Mouse (Mus musculus): ENCODE data around the gene Mthfd1. TPM values are rescaled to one million over a fixed set of nuclear protein-coding genes. Genes with fewer than 3 reads are reported as not detected.

The Mthfd1 gene
- total RNA-seq, 2 experiments from 2014 or later: 35.8 to 36.6 TPM

DNA sequence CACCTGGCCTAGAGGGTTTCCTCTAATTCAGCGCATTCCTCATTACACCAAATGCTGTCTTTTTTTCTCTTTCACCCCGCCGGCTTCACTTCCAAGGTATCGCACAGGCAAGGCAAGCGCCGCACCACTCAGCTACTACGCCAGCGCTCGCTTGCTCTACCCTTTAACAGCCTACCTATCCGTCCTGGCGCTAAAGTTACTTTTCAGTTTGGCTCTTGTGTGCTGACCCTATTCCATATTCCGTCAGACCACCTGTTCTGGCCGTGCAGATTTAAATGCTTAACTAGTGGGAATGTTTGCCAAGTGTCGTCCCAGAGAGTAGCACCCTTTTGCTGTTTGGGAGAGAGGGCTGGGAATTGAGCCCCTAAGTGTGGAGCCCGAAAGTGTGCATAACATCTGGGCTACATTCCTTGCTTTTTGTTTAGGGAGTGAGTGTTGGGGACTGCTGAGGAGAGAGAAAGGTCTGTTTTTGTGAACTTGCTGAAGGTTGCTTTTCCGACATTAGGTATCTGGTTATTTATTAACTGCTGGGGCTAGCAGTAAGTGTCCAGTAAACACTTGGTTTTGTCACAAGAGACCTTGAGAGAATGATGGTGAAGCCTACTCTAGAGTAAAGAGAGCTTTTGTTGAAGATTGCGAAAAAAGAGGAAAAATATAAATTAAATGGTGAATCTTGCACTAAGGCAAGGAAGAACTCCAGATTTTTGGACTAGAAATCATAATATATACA is 1.2 kb downstream of the Mthfd1 start:
- intact Hi-C loops (cut with DNase I): no loop called here
- no peak for DNase-seq (ENCODE audit: low spot score in 2 of 2)

GRCm38 (mm10) chr12:76260673-76261072 is 5.6 kb downstream of the Mthfd1 start:
- DNase-seq (ENCODE audit: low spot score in 2 of 2): no peak
- intact Hi-C loops (cut with DNase I): loop anchor here (10.0 kb wide), 1 partner anchor 214 kb away; no protein-coding TSS in a partner anchor

- intact Hi-C loops (cut with DNase I): loop anchor here (10.0 kb wide), 1 partner anchor 213 kb away; no protein-coding TSS in a partner anchor
- no peak for DNase-seq (ENCODE audit: low spot score in 2 of 2)
These were observed 6.5 kb downstream of the Mthfd1 start for GRCm38 (mm10) chr12:76261556-76261955.

DNA sequence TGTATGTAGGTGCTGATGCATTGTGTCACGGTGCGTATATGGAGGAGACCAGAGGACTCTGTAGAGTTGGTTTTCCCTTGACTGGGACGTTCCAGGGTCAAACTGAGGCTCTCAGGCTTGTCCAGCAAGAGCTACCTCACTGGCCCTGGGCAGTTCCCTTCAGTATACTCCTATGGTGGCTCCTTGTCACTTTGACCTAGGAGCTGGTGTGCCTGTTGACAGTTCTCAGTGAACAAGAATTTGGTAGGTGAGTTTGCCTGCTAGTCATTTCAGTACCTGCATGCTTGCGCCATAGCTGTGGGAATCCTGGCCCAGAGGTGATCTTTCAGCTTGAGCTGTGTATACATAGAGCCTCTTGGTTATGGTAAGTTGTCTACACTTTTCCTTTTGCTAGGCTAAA is 7.8 kb downstream of the Mthfd1 start:
- intact Hi-C loops (cut with DNase I): loop anchor here (10.0 kb wide), 1 partner anchor 212 kb away; no protein-coding TSS in a partner anchor
- DNase-seq (ENCODE audit: low spot score in 2 of 2): no peak

DNA sequence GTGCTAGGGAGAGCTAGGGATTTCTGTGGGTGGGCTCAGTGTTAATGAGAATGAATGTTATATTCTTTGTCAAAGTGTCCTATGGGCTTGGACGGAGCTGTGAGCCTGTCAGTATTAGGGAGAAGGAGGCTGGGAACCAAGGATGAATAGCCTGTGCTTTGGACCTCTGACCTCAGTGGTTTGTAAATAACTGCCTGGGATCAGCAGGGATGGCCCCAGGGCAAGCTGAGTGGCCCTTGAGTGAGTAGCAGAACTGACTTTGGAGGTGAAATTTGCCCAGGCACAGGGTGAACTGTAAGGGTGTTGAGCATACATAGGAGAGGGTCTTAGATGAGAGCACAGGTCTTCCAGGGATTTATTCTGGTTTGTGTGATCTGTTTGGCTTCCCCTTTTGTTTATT is 8.8 kb downstream of the Mthfd1 start:
- intact Hi-C loops (cut with DNase I): loop anchor here (10.0 kb wide), 1 partner anchor 211 kb away; no protein-coding TSS in a partner anchor
- DNase-seq (ENCODE audit: low spot score in 2 of 2): no peak

- intact Hi-C loops (cut with DNase I): loop anchor here (10.0 kb wide), 1 partner anchor 210 kb away; no protein-coding TSS in a partner anchor
- peak in 1 of 2 experiments; percentile 54 for DNase-seq (ENCODE audit: low spot score in 2 of 2)
These were observed 9.3 kb downstream of the Mthfd1 start for GRCm38 (mm10) chr12:76264325-76264965.

DNA sequence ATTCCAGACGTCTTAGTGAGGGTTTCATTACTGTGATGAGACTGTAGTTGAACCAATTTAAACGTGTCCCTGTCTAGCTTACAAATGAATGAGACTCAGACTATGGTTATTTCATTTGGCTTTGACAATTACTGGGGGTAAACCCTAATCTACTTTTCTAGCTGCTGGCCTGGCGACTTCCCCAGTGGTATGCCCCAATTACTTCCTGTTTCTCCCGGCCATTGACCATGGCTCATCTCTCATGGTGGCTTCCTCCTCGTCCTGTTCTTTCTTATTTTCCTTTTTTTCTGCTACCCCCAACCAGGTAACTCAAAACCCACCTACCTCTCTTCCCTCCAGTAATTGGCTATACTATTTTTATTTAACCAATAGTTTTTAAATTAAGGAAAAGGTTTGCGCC is 9.9 kb downstream of the Mthfd1 start:
- DNase-seq (ENCODE audit: low spot score in 2 of 2): no peak
- intact Hi-C loops (cut with DNase I): loop anchor here (10.0 kb wide), 1 partner anchor 210 kb away; no protein-coding TSS in a partner anchor

GRCm38 (mm10) chr12:76266875-76267274 is 11.8 kb downstream of the Mthfd1 start:
- intact Hi-C loops (cut with DNase I): loop anchor here (2.0 to 10.0 kb wide), 2 partner anchors 74 to 208 kb away; no protein-coding TSS in a partner anchor

DNA sequence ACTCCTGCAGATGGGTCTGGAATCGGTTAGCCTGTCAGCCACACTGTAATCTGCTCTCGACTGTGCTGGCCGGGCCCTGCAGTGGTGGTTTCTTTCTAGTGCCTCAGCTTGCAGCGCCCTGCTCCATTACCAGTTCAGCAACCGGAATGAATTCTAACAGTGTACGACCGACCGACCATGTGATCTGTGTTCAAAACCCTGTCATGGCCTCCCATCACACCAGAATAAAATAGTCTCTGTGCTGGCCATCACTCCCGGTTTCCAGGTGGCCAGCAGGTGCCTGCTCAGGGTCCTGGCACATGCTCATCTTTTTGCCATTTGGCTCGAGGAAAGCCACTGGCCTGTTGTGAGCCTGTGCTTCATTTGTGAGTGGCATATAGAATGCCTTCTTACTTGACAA is 13.6 kb downstream of the Mthfd1 start:
- intact Hi-C loops (cut with DNase I): loop anchor here (10.0 kb wide), 1 partner anchor 206 kb away; no protein-coding TSS in a partner anchor
- DNase-seq (ENCODE audit: low spot score in 2 of 2): no peak

More at GRCm38 (mm10) chr12:76266875-76267274, 11.8 kb downstream of the Mthfd1 start:
- peak; percentile 61 to 76 for DNase-seq (ENCODE audit: low spot score in 2 of 2)

GRCm38 (mm10) chr12:76269196-76269595 is 14.1 kb downstream of the Mthfd1 start:
- DNase-seq (ENCODE audit: low spot score in 2 of 2): no peak
- intact Hi-C loops (cut with DNase I): loop anchor here (10.0 kb wide), 1 partner anchor 206 kb away; no protein-coding TSS in a partner anchor

DNA sequence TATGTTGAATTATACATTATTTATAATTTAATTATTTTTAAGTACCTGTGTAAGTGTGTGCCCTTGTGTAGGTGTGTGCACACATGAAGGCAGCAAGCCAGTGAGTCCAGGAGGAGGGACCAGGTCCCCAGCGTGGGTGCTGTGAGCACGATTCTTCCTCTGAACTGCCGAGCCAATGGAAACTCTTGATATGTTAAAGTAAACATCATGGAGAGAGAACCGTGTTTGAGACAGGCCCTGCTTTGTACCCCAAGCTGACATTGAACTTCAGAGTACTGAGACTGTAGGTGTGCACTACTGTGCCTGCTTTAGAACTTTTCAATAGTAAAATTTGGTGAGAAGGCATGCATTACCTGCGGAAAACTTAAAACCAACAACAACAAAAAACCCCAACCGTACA is 16.4 kb downstream of the Mthfd1 start:
- DNase-seq (ENCODE audit: low spot score in 2 of 2): no peak
- intact Hi-C loops (cut with DNase I): loop anchor here (5.0 to 10.0 kb wide), 2 partner anchors 61 to 323 kb away; no protein-coding TSS in a partner anchor

- DNase-seq (ENCODE audit: low spot score in 2 of 2): no peak
- intact Hi-C loops (cut with DNase I): loop anchor here (5.0 to 10.0 kb wide), 2 partner anchors 59 to 322 kb away; no protein-coding TSS in a partner anchor
These were observed 17.8 kb downstream of the Mthfd1 start for GRCm38 (mm10) chr12:76272610-76273524.

GRCm38 (mm10) chr12:76278209-76278608 is 23.1 kb downstream of the Mthfd1 start:
- intact Hi-C loops (cut with DNase I): loop anchor here (10.0 kb wide), 1 partner anchor 317 kb away; no protein-coding TSS in a partner anchor
- DNase-seq (ENCODE audit: low spot score in 2 of 2): no peak

DNA sequence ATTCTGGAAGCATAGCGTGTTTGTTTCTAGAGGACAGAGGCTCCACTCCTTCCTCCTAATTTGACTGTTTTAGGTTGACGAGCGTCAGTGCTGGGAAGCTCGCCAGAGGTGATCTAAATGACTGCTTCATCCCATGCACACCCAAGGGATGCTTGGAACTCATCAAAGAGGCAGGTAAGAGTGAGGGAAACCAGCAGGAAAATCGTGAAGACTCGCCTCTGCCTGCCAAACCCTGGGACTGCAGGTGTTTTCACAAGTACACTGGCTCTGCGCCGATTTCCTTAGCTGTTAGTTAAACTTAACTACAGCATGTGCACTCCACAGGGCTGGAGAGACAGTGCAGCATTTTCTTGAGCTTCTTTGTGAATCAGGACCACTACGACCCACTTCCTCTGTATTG is 25.5 kb downstream of the Mthfd1 start:
- intact Hi-C loops (cut with DNase I): no loop called here
- DNase-seq (ENCODE audit: low spot score in 2 of 2): peak; percentile 56 to 59

GRCm38 (mm10) chr12:76281111-76281660 is 26.1 kb downstream of the Mthfd1 start:
- DNase-seq (ENCODE audit: low spot score in 2 of 2): no peak
- intact Hi-C loops (cut with DNase I): no loop called here

DNA sequence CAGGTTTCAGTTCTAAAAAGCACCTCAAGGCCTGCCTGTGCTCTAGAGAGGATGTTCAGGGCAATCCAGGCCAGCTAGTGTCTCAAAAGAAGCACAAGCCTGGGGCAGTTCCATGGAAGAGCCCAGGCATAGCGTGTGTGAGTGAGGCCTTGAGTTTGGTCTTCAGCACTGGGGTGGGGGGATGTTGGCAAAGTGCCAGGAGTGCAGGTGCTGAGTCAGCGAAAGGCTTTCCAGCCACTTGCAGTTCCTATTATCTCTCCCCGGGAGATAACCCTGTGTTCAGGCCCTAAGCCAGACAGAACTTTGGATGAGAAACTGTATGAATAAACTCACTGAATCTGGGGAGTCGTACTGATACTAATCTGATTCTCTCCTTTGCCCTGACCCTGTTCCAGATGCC is 27.0 kb downstream of the Mthfd1 start:
- DNase-seq (ENCODE audit: low spot score in 2 of 2): no peak
- intact Hi-C loops (cut with DNase I): no loop called here

- intact Hi-C loops (cut with DNase I): no loop called here
- DNase-seq (ENCODE audit: low spot score in 2 of 2): no peak
These were observed 27.6 kb downstream of the Mthfd1 start for GRCm38 (mm10) chr12:76282532-76283173.

- DNase-seq (ENCODE audit: low spot score in 2 of 2): no peak
- intact Hi-C loops (cut with DNase I): no loop called here
These were observed 30.3 kb downstream of the Mthfd1 start for GRCm38 (mm10) chr12:76285418-76285817.

Data from left cerebral cortex, postnatal 14 days (tissue).